Mouse (Mus musculus): ENCODE data around the gene Prr36.
"Not testable (repeated sequence)": the region's sequence is repeated elsewhere in the genome, so short reads cannot be mapped to it uniquely, and the experiment has no call there.

Gene Prr36

GRCm38 (mm10) chr8:4216791-4217621, at the start of gene Prr36:
Prr36 (minus strand) TSS chr8:4217459.
- DNase-seq (ENCODE audit: low spot score), result peak; percentile 81

- no peak for DNase-seq (ENCODE audit: low spot score)
Measured at GRCm38 (mm10) chr8:4265160-4265914, 48.1 kb upstream of the Prr36 start.

GRCm38 (mm10) chr8:4263105-4263791, 46.0 kb upstream of the Prr36 start:
- DNase-seq (ENCODE audit: low spot score), result no peak

GRCm38 (mm10) chr8:4259805-4260170, 42.5 kb upstream of the Prr36 start:
- DNase-seq (ENCODE audit: low spot score), result no peak

GRCm38 (mm10) chr8:4259125-4259804, 42.0 kb upstream of the Prr36 start, which contains the start of gene Ctxn1:
Ctxn1 (minus strand) TSS chr8:4259274.
- DNase-seq (ENCODE audit: low spot score), result peak; percentile 96

- DNase-seq (ENCODE audit: low spot score), result peak; percentile 83
Measured at GRCm38 (mm10) chr8:4258678-4259077, 41.4 kb upstream of the Prr36 start.

- peak; percentile 90 for DNase-seq (ENCODE audit: low spot score)
Measured at GRCm38 (mm10) chr8:4258233-4258632, 41.0 kb upstream of the Prr36 start.

GRCm38 (mm10) chr8:4257350-4257749, 40.1 kb upstream of the Prr36 start:
- DNase-seq (ENCODE audit: low spot score), result no peak

GRCm38 (mm10) chr8:4256911-4257310, 39.7 kb upstream of the Prr36 start:
- no peak for DNase-seq (ENCODE audit: low spot score)

- not testable (repeated sequence) for DNase-seq (ENCODE audit: low spot score)
Measured at GRCm38 (mm10) chr8:4255471-4255870, 38.2 kb upstream of the Prr36 start.

- no peak for DNase-seq (ENCODE audit: low spot score)
Measured at GRCm38 (mm10) chr8:4254001-4254400, 36.7 kb upstream of the Prr36 start.

GRCm38 (mm10) chr8:4252934-4253841, 35.9 kb upstream of the Prr36 start, which contains the start of gene Snapc2:
Snapc2 (plus strand) TSS chr8:4253080.
- DNase-seq (ENCODE audit: low spot score), result peak; percentile 98

- no peak for DNase-seq (ENCODE audit: low spot score)
Measured at GRCm38 (mm10) chr8:4252116-4252760, 35.0 kb upstream of the Prr36 start.

GRCm38 (mm10) chr8:4250306-4250970, 33.2 kb upstream of the Prr36 start:
- DNase-seq (ENCODE audit: low spot score), result peak; percentile 84

- peak; percentile 58 for DNase-seq (ENCODE audit: low spot score)
Measured at GRCm38 (mm10) chr8:4249213-4249612, 32.0 kb upstream of the Prr36 start.

GRCm38 (mm10) chr8:4247951-4248540, 30.8 kb upstream of the Prr36 start, which contains the start of gene Tgfbr3l:
Tgfbr3l (plus strand) TSS chr8:4248214.
- no peak for DNase-seq (ENCODE audit: low spot score)

- no peak for DNase-seq (ENCODE audit: low spot score)
Measured at GRCm38 (mm10) chr8:4247241-4247640, 30.0 kb upstream of the Prr36 start.

GRCm38 (mm10) chr8:4245737-4246136, 28.5 kb upstream of the Prr36 start:
- no peak for DNase-seq (ENCODE audit: low spot score)

- no peak for DNase-seq (ENCODE audit: low spot score)
Measured at GRCm38 (mm10) chr8:4245061-4245460, 27.8 kb upstream of the Prr36 start.
